Mouse (Mus musculus): Measurements from ENCODE around the gene Slc35b4.

Gene Slc35b4

DNA sequence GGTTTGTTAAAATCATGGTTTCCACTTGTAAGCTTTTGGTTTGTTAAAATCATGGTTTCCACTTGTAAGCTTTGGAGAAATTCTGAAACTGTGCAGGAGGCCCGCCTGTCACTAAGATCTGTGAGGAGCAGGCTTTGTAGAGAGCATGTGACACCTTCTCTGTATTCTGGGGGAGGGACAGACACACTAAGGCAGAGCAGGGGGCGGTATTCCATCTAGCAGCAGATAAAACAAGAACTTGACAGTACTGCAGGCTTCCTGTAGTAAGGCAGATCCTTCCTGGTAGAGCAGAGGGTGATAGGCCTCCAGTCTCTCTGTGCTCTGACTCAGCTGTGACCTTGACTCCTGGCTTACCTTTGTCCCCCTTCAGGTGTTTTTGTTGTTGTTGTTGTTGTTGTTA is 47.6 kb downstream of the Slc35b4 start:
- 47% methylated on average over 2 of the region's 2 CpGs for WGBS

DNA sequence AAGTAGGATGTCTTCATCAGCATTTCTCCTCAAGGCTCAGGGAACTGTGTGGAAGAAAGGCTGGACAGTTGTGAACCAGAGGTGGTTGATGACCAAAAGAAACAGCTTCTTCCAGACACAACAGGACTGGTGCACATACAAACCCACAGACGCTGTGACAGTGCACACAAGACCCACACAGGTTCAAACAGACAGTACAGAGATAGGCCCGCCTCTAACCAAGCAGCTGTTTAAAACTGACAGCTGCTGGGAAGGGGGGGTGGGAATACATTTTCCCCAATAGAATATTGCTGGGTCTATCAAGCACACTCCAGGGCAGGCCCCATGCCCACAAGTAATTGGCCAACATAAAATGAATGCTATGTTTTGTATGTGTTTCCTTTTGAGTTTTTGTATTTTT is 52.5 kb downstream of the Slc35b4 start:
- WGBS: 79% methylated on average over 2 of the region's 2 CpGs

DNA sequence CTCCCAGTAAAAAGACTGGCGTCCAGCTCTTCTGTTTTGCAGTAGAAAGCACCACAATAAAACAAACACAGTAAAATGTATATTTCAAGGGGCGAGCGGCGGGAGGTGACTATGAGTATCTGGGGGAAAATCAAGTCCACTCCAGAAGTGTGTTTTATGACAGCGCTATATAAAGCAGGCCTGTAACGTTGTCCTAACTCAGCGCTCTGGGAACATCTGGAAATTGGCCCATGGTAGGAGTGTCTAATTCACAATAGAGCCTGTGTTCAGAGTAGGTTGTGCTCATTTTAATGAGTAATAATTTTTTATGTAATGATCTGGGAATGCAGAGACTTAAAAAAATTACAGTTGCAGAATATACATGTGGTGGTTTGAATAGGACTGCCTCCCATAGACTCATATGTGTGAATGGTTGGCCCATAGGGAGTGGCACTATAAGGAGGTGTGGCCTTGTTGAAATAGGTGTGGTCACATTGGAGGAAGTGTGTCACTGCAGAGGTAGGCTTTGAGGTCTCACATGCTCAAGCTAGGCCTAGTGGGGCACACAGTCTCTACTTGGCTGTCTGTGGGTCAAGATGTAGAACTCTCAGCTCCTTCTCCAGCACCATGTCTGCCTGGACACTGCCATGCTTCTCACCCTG is 60.0 kb downstream of the Slc35b4 start:
- WGBS: 96% methylated on average over 7 of the region's 7 CpGs

DNA sequence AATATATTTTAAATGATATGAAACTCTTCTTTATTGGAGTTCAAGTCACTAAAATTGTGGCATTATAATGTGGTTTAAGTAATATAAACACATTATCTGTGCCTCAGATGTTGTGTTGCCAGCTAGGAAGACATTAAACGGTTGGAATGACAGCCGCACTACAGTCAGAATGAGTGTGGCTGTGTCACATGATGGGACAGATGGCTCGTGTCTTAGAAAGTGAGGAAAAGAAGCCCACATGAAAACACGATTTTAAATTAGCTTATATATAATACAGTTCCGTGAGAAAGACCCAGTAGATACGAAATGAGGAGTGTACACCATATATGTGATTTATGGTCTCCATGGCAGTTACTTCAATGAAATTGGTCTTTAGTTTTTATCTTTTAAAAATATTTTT is 65.5 kb downstream of the Slc35b4 start:
- 56% methylated on average over 6 of the region's 6 CpGs for WGBS

DNA sequence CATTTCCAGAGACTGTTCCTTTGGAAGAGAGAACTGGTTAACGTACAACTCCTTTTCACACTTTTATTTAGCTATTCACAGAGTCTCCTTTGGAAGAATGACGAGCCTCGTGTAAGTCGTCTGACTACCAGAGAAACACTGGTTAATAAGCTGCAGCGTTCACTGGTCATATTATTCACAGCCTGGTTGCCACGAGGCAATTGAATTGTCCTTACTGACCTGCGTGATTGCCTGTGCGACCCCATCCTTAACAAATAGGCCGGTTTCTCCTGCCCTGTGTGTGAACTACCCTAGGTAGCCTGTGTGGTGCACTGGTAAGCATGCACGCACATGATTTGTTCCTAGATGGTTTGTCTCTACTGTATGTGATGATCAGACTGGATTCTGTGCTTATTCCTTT is 66.3 kb downstream of the Slc35b4 start:
- 64% methylated on average over 10 of the region's 10 CpGs for WGBS
